Mouse (Mus musculus) kidney, embryonic 14.5 days (tissue): Measurements from ENCODE around the gene Tbkbp1. TPM values are rescaled to one million over a fixed set of nuclear protein-coding genes. Genes with fewer than 3 reads are reported as not detected.
A peak's percentile ranks its signal among the peaks of the same experiment; 100 is the strongest.

ENCODE experiments used
- ATAC-seq: fragments of 200-750 bp; cut with Nextera tagmentation; 2 replicates; pipeline ENCODE4 v1.8.0; 2017; ENCODE audit warnings: moderate number of reproducible peaks, mild to moderate bottlenecking, moderate TSS enrichment, moderate library complexity; ENCODE audit not compliant: low FRiP score, low TSS enrichment
- H3K27ac ChIP-seq: fragments of 300-500 bp; sonication (generic); 2 replicates; pipeline ENCODE4 v1.5.1; 2014; ENCODE audit warnings: low read depth, mild to moderate bottlenecking, low read length, moderate library complexity, mixed read lengths
- H3K27me3 ChIP-seq: fragments of 300-500 bp; sonication (generic); 2 replicates; pipeline ENCODE4 v1.6.1; 2014; ENCODE audit warnings: mild to moderate bottlenecking, low read length; ENCODE audit not compliant: control insufficient read depth, insufficient read depth
- H3K36me3 ChIP-seq: fragments of 300-500 bp; sonication (generic); 2 replicates; pipeline ENCODE4 v1.6.1; 2014; ENCODE audit warnings: low read length, mixed read lengths; ENCODE audit not compliant: control insufficient read depth, insufficient read depth
- H3K4me1 ChIP-seq: fragments of 300-500 bp; sonication (generic); 2 replicates; pipeline ENCODE4 v1.6.1; 2014; ENCODE audit warnings: low read length, mixed read lengths; ENCODE audit not compliant: control insufficient read depth, insufficient read depth
- H3K4me2 ChIP-seq: fragments of 300-500 bp; sonication (generic); replicated peaks from 2 replicates; pipeline ENCODE4 v1.6.1; 2014; ENCODE audit warnings: low read depth, mild to moderate bottlenecking, low read length
- H3K4me3 ChIP-seq: fragments of 300-500 bp; sonication (generic); 2 replicates; pipeline ENCODE4 v1.5.1; 2014; ENCODE audit warnings: mild to moderate bottlenecking, low read length
- H3K9ac ChIP-seq: fragments of 300-500 bp; sonication (generic); 2 replicates; pipeline ENCODE4 v1.6.1; 2014; ENCODE audit warnings: low read depth, mild to moderate bottlenecking, low read length, moderate library complexity
- H3K9me3 ChIP-seq: fragments of 300-500 bp; sonication (generic); 2 replicates; pipeline ENCODE4 v1.6.1; 2016; ENCODE audit warnings: low read length; ENCODE audit not compliant: control insufficient read depth
- WGBS: fragments of 180-500 bp; shearing (Covaris S2); extraction: QIAGEN DNeasy Blood & Tissue Kit; methylation state at CpG from one replicate; pipeline ENCODE4 v1.1.7; 2014; 5-methylcytosine and 5-hydroxymethylcytosine counted together
- polyA plus RNA-seq: library from polyadenylated mRNA; unstranded; fragments of >200 nt; fragmentation: Nextera tagmentation; extraction: Ambion mirVana; gene quantifications from 2 replicates; pipeline ENCODE4 v1.2.1, GENCODE M21; 2014

Tbkbp1 gene
- polyA plus RNA-seq, 1 experiment from 2014 or later: 6.8 TPM

DNA sequence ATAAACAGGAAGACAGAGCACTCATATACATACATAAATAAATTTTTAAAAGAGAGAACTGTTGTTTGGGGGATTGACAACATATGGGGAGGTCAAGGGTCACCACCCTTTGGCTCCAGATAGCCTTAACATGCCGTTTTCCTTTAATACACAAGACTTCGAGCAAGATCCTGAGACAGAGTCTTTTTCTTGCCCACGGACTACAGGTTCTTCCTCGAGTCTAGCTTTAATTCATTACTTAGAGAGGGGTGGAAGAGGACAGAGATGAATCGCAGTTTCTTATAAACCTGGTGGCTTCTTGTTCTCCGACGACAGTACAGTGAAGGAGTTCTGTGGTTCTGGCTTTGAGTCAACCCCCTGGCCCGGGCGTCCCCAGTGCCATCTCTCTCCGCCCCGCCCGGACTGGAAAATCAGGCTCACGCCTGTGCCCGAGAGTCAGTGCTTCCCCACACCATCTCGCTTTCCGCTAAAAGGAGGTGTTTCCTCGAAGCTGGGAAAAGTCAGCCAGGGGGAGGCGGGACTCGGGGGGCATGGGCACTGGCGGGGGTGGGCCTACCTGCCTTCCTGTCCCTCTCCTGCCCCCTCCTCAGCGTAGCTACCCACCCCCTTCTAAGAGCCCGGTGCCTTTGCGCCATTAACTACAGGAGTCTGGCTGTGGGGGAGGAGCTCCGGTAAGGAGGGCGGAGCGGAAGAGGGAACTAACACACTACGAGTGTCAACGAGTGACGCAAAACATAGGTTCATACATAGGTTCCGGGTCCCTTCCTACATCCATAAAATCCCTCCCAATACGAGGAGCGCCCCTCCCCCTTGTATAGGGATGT is 24.4 kb downstream of the Tbkbp1 start:
- Histone ChIP-seq H3K36me3 (no peaks in the 10 kb centered on the region), H3K27me3 (no peaks in the 10 kb centered on the region), H3K4me3 (peak overlapping the region; percentile 47), H3K9me3 (no peaks in the 10 kb centered on the region), H3K9ac (peak overlapping the region; percentile 48), H3K4me2 (peak overlapping the region; percentile 87), H3K27ac (no peak overlapping the region), H3K4me1 (no peaks in the 10 kb centered on the region; the same call in 1 of the 2 replicates)
- 4% methylated on average over 32 of the region's 32 CpGs for WGBS
- 0 out of 2 replicates have a peak, but pooled peaks have one; percentile 66 for ATAC-seq

DNA sequence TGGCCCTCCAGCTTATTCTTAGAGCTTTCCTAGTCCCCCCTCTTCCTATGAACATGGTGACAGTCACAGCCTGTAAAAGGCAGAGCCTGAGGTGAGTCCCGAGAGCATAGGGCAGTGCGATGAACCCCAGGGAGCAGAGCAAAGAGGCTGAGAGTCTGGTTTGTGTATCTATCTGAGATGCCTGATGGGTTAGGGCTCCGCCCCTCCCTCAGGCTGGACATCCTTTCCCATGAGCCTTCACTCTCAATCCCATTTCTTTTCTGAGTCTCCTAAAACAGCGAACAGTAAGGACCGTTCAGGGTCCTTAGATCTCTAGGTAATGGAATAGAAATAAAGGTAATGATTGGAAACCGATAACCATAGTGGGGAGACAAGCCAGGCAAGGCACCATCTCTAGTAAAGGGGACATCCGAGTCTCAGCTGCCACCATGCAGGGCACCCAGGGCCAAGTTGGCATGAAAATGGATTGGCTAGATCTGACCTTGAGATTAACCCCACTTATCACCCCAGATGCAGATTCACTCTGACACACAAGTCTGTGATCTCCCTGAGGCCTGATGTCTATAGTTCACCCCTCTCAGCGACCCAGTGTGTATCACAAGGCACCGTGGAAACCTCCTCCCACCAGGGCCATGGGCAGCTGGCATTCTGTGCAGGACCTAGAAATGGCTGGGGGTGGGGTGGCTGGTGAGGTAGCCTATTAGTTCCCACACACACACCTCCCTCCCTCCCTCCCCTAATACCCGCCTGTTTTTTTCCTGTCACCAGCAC is 26.8 kb downstream of the Tbkbp1 start:
- Histone ChIP-seq H3K9ac (no peak overlapping the region), H3K4me3 (no peak overlapping the region), H3K27ac (no peak overlapping the region), H3K4me1 (no peaks in the 10 kb centered on the region; the same call in 1 of the 2 replicates), H3K27me3 (no peaks in the 10 kb centered on the region), H3K9me3 (no peaks in the 10 kb centered on the region), H3K36me3 (no peaks in the 10 kb centered on the region), H3K4me2 (no peak overlapping the region)
- WGBS: 65% methylated on average over 10 of the region's 10 CpGs
- ATAC-seq: no peak

DNA sequence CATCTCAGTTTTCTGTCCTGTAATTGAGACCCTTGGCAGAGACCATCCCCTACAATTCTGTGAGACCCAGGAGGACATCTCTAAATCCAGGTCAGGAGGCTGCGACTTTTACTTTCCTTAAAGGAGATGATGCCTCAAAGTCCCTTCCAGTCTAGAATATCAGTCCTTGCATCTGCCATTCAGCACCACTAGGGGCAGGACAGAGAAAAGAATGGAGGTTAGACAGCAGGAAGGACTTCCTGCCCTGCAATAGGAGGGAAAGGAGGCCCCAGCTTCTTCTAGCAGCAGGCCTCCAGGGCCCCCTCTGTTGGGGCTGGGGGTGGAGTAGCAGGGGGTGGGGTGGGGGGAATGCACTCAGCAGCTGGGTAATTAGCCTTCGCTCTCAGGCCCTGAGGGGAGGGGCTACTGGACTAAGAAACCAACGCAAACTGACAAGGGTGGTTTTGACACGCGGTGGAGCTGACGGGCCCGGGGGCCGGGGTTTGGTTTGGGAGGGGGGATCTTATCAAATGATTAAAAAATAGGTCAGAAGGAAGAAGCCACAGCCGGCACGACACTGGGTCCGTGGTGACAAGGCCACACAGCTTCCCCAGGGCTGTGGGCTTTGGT is 27.9 kb downstream of the Tbkbp1 start:
- H3K27me3 ChIP-seq: peaks cover 3% of the 10 kb centered on the region; the same call in 1 of the 2 replicates
- no peaks in the 10 kb centered on the region for H3K9me3 ChIP-seq
- H3K4me1 ChIP-seq: no peaks in the 10 kb centered on the region; the same call in 1 of the 2 replicates
- H3K9ac ChIP-seq: no peak overlapping the region
- H3K27ac ChIP-seq: no peak overlapping the region
- WGBS: 20% methylated on average over 11 of the region's 11 CpGs
- H3K36me3 ChIP-seq: no peaks in the 10 kb centered on the region
- H3K4me3 ChIP-seq: no peak overlapping the region
- no peak overlapping the region for H3K4me2 ChIP-seq
- ATAC-seq: no peak

DNA sequence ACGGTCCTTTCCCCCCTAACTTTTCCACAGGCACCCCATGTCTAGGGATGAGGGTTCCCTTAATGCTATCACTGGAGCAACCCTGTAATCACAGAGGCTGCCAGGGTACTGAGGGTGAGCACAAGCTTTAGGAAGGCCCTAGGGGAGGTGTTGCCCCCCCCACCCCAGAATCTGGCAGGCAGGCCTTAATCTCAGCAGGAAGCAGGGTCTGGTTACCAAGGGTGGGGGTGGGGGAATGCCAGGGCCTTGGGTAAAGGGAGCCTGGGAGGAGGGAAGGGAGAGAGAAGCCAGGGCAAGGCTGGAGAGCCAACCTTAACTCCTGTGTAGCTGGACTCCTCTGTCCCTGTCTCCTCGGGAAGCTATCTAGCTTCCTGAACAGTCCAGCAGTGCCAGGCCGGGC is 30.7 kb downstream of the Tbkbp1 start:
- Histone ChIP-seq H3K4me3 (no peak overlapping the region), H3K27ac (no peak overlapping the region), H3K27me3 (peaks cover 21% of the 10 kb centered on the region), H3K4me1 (peaks cover under 1% of the 10 kb centered on the region; the same call in 1 of the 2 replicates), H3K9ac (no peak overlapping the region), H3K4me2 (no peak overlapping the region), H3K36me3 (no peaks in the 10 kb centered on the region), H3K9me3 (no peaks in the 10 kb centered on the region)
- 57% methylated on average over 3 of the region's 3 CpGs for WGBS
- ATAC-seq: no peak

- no peak overlapping the region for H3K9ac ChIP-seq
- no peak overlapping the region for H3K4me2 ChIP-seq
- H3K36me3 ChIP-seq: no peaks in the 10 kb centered on the region
- no peak overlapping the region for H3K4me3 ChIP-seq
- no peak for ATAC-seq
- H3K27me3 ChIP-seq: peaks cover 25% of the 10 kb centered on the region
- no peak overlapping the region for H3K27ac ChIP-seq
- no peaks in the 10 kb centered on the region for H3K9me3 ChIP-seq
- peaks cover 5% of the 10 kb centered on the region; the same call in 1 of the 2 replicates for H3K4me1 ChIP-seq
- 33% methylated on average over 10 of the region's 10 CpGs for WGBS
Measured at GRCm38 (mm10) chr11:97120221-97120620, 31.1 kb downstream of the Tbkbp1 start.

- no peaks in the 10 kb centered on the region for H3K9me3 ChIP-seq
- no peak overlapping the region for H3K9ac ChIP-seq
- H3K4me3 ChIP-seq: peak overlapping the region; percentile 44; the same call in 1 of the 2 replicates
- 6% methylated on average over 11 of the region's 11 CpGs for WGBS
- no peaks in the 10 kb centered on the region for H3K36me3 ChIP-seq
- peaks cover 53% of the 10 kb centered on the region for H3K27me3 ChIP-seq
- no peak overlapping the region for H3K4me2 ChIP-seq
- H3K27ac ChIP-seq: no peak overlapping the region
- H3K4me1 ChIP-seq: peaks cover 14% of the 10 kb centered on the region; the same call in 1 of the 2 replicates
- ATAC-seq: no peak
Measured at GRCm38 (mm10) chr11:97115797-97116196, 35.5 kb downstream of the Tbkbp1 start.

GRCm38 (mm10) chr11:97114671-97115601 is 36.4 kb downstream of the Tbkbp1 start, which contains the start of gene Tbx21:
Tbx21 (minus strand) TSS chr11:97115331.
- no peaks in the 10 kb centered on the region for H3K9me3 ChIP-seq
- H3K4me2 ChIP-seq: peak within 1 kb of the TSS; percentile 73
- under 1% methylated on average over 86 of the region's 87 CpGs for WGBS
- ATAC-seq: peak; percentile 33; the same call in 1 of the 2 replicates
- H3K27ac ChIP-seq: no peak within 1 kb of the TSS
- peak within 1 kb of the TSS; percentile 44 for H3K4me3 ChIP-seq
- peaks cover 14% of the 10 kb centered on the region; the same call in 1 of the 2 replicates for H3K4me1 ChIP-seq
- peaks cover 53% of the 10 kb centered on the region for H3K27me3 ChIP-seq
- peak within 1 kb of the TSS; percentile 37 for H3K9ac ChIP-seq
- no peaks in the 10 kb centered on the region for H3K36me3 ChIP-seq

GRCm38 (mm10) chr11:97112519-97113125 is 38.7 kb downstream of the Tbkbp1 start:
- no peak overlapping the region for H3K4me2 ChIP-seq
- H3K4me1 ChIP-seq: peaks cover 14% of the 10 kb centered on the region; the same call in 1 of the 2 replicates
- no peaks in the 10 kb centered on the region for H3K9me3 ChIP-seq
- 85% methylated on average over 9 of the region's 9 CpGs for WGBS
- no peak for ATAC-seq
- no peak overlapping the region for H3K27ac ChIP-seq
- H3K9ac ChIP-seq: no peak overlapping the region
- no peaks in the 10 kb centered on the region for H3K36me3 ChIP-seq
- no peak overlapping the region for H3K4me3 ChIP-seq
- H3K27me3 ChIP-seq: peaks cover 46% of the 10 kb centered on the region
